Mouse (Mus musculus): ENCODE data around the gene Atp1b1. TPM values are rescaled to one million over a fixed set of nuclear protein-coding genes. Genes with fewer than 3 reads are reported as not detected.

Atp1b1 gene
- total RNA-seq, 2 experiments from 2014 or later, result 101 to 236 TPM

GRCm38 (mm10) chr1:164441408-164441974 lies 16.7 kb downstream of the Atp1b1 start:
- DNase-seq (ENCODE audit: low spot score in 2 of 2), result no peak

GRCm38 (mm10) chr1:164440708-164441407 lies 17.3 kb downstream of the Atp1b1 start:
- no peak for DNase-seq (ENCODE audit: low spot score in 2 of 2)

GRCm38 (mm10) chr1:164440230-164440629 lies 17.9 kb downstream of the Atp1b1 start:
- DNase-seq (ENCODE audit: low spot score in 2 of 2), result no peak

GRCm38 (mm10) chr1:164436749-164437148 lies 21.4 kb downstream of the Atp1b1 start:
- no peak for DNase-seq (ENCODE audit: low spot score in 2 of 2)

GRCm38 (mm10) chr1:164434049-164434448 lies 24.1 kb downstream of the Atp1b1 start:
- no peak for DNase-seq (ENCODE audit: low spot score in 2 of 2)

- no peak for DNase-seq (ENCODE audit: low spot score in 2 of 2)
Measured at GRCm38 (mm10) chr1:164432649-164433048, 25.5 kb downstream of the Atp1b1 start.

- DNase-seq (ENCODE audit: low spot score in 2 of 2), result no peak
Measured at GRCm38 (mm10) chr1:164428644-164429043, 29.5 kb downstream of the Atp1b1 start.

- no peak for DNase-seq (ENCODE audit: low spot score in 2 of 2)
Measured at GRCm38 (mm10) chr1:164427777-164428176, 30.4 kb downstream of the Atp1b1 start.

GRCm38 (mm10) chr1:164426227-164426626 lies 31.9 kb downstream of the Atp1b1 start:
- DNase-seq (ENCODE audit: low spot score in 2 of 2), result no peak

GRCm38 (mm10) chr1:164420623-164421354 lies 37.4 kb downstream of the Atp1b1 start:
- no peak for DNase-seq (ENCODE audit: low spot score in 2 of 2)

GRCm38 (mm10) chr1:164419401-164419800 lies 38.8 kb downstream of the Atp1b1 start:
- DNase-seq (ENCODE audit: low spot score in 2 of 2), result no peak

- no peak for DNase-seq (ENCODE audit: low spot score in 2 of 2)
Measured at GRCm38 (mm10) chr1:164418320-164418719, 39.8 kb downstream of the Atp1b1 start.

- no peak for DNase-seq (ENCODE audit: low spot score in 2 of 2)
Measured at GRCm38 (mm10) chr1:164417604-164418003, 40.6 kb downstream of the Atp1b1 start.

GRCm38 (mm10) chr1:164416692-164417394 lies 41.3 kb downstream of the Atp1b1 start:
- no peak for DNase-seq (ENCODE audit: low spot score in 2 of 2)

GRCm38 (mm10) chr1:164415347-164415751 lies 42.8 kb downstream of the Atp1b1 start:
- no peak for DNase-seq (ENCODE audit: low spot score in 2 of 2)

GRCm38 (mm10) chr1:164413608-164414007 lies 44.5 kb downstream of the Atp1b1 start:
- DNase-seq (ENCODE audit: low spot score in 2 of 2), result no peak

GRCm38 (mm10) chr1:164412906-164413305 lies 45.2 kb downstream of the Atp1b1 start:
- DNase-seq (ENCODE audit: low spot score in 2 of 2), result no peak

GRCm38 (mm10) chr1:164411306-164411705 lies 46.8 kb downstream of the Atp1b1 start:
- no peak for DNase-seq (ENCODE audit: low spot score in 2 of 2)

GRCm38 (mm10) chr1:164408655-164409054 lies 49.5 kb downstream of the Atp1b1 start:
- DNase-seq (ENCODE audit: low spot score in 2 of 2), result no peak

- DNase-seq (ENCODE audit: low spot score in 2 of 2), result no peak
Measured at GRCm38 (mm10) chr1:164406506-164406905, 51.6 kb downstream of the Atp1b1 start.

- DNase-seq (ENCODE audit: low spot score in 2 of 2), result no peak
Measured at GRCm38 (mm10) chr1:164405385-164405802, 52.8 kb downstream of the Atp1b1 start.

- DNase-seq (ENCODE audit: low spot score in 2 of 2), result no peak
Measured at GRCm38 (mm10) chr1:164399578-164399977, 58.6 kb downstream of the Atp1b1 start.
